Mouse (Mus musculus) testis, adult 2 months (tissue): ENCODE measurements around the gene Pradc1. TPM values are rescaled to one million over a fixed set of nuclear protein-coding genes. Genes with fewer than 3 reads are reported as not detected.

ENCODE experiments used
- H3K27ac ChIP-seq: fragments of 200-500 bp; 2 replicates; pipeline ENCODE4 v1.5.1; 2012; ENCODE audit warnings: low read depth, low read length; ENCODE audit not compliant: control insufficient read depth, insufficient read depth
- H3K27me3 ChIP-seq: fragments of 200-500 bp; 2 replicates; pipeline ENCODE4 v1.6.1; 2012; ENCODE audit warnings: mild to moderate bottlenecking, low read length, moderate library complexity; ENCODE audit not compliant: control insufficient read depth, insufficient read depth
- H3K36me3 ChIP-seq: fragments of 200-500 bp; 2 replicates; pipeline ENCODE4 v1.6.1; 2012; ENCODE audit warnings: mild to moderate bottlenecking, low read length; ENCODE audit not compliant: control insufficient read depth, insufficient read depth
- H3K4me1 ChIP-seq: fragments of 200-500 bp; 2 replicates; pipeline ENCODE4 v1.6.1; 2012; ENCODE audit warnings: low read length; ENCODE audit not compliant: control insufficient read depth, insufficient read depth
- H3K4me3 ChIP-seq: fragments of 200-500 bp; 2 replicates; pipeline ENCODE4 v1.5.1; 2012; ENCODE audit warnings: low read depth, mild to moderate bottlenecking, low read length, moderate library complexity, mixed read lengths; ENCODE audit not compliant: control insufficient read depth
- CTCF ChIP-seq: fragments of 200-500 bp; IDR thresholded peaks from 2 replicates; pipeline ENCODE4 v1.5.1; 2012; ENCODE audit warnings: low read depth, mild to moderate bottlenecking, inconsistent platforms, low read length, moderate library complexity; ENCODE audit not compliant: control insufficient read depth, insufficient read depth, insufficient replicate concordance
- POLR2A ChIP-seq: fragments of 200-500 bp; IDR thresholded peaks from 2 replicates; pipeline ENCODE4 v1.6.1; 2012; ENCODE audit warnings: low read depth, mild to moderate bottlenecking, inconsistent platforms, low read length, moderate library complexity; ENCODE audit not compliant: control insufficient read depth
- polyA plus RNA-seq: library from polyadenylated mRNA; depleted of rRNA; stranded (reverse); fragments of >200 nt; gene quantifications from 2 replicates; pipeline ENCODE4 v1.2.3, GENCODE M21; 2012; rRNA removed

Pradc1 gene
- 20.7 and 21.5 TPM in 2 replicates for polyA plus RNA-seq

DNA sequence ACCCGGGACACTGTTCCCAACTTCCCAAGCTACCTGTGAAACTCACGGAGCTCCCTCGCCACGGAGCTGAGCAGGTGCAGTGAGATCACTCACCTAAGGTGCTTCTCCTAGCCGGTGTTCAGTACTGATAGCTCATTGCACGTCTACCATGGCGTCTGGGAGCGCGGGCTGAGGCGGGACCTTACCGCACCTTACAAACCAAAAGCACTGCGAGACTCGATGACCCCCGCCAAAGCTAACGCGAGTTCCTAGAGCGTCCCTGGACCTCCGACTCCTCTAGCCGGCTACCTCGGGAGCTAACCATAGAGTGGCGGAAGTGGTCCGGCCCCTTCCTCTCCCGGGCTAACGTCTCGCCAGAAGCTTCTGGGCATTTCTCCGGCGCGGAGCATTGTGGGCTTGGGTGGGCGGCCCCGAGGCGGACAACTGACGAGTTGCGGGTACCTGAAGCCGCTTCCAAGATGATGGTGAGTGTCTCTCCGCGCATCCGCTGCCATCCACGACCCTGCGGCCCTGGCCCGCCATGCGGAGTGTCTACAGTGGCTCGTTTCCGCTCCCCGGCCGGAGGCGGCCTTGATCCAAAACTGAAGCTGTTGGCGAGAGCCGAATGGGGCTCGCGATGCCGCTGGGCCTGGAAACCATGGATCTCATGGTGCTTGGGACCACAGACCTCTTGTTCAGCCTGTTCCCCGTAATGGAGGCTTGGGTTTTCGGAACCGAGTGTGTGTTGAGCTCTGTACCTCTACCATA lies at the start of gene Pradc1:
TSS of gene Pradc1 (minus strand) at position 307 of the 747 bp plus-strand sequence.
- peak within 1 kb of the TSS; percentile 85 for H3K27ac ChIP-seq
- peak within 1 kb of the TSS; percentile 89 for H3K4me3 ChIP-seq
- TF ChIP-seq POLR2A: peak; percentile 80
- TF ChIP-seq CTCF: no peak
- no peaks in the 10 kb centered on the region; the same call in 1 of the 2 replicates for H3K36me3 ChIP-seq
- no peaks in the 10 kb centered on the region for H3K27me3 ChIP-seq
- H3K4me1 ChIP-seq: peaks cover 6% of the 10 kb centered on the region

DNA sequence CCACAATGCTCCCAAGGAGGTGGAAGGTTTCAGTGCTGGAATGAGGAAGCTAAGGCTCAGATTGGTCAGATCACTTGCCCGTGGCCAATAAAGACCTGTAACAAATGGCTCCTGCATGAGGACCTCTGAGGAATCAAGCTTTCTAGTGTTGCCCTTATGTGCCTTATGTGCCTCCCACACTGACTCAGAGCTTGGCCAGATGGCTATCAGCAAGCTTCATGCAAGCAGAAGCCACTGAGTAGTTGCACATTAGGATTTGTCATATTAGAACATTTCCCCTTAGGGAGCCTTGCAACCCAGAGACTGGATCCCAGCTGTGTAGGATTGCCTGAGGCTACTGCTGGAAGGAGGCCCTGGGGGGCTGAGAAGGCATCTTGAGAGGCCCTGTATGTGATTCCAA lies 48.6 kb upstream of the Pradc1 start:
- H3K4me1 ChIP-seq: peaks cover 14% of the 10 kb centered on the region
- H3K27me3 ChIP-seq: peaks cover 3% of the 10 kb centered on the region
- no peak overlapping the region for H3K27ac ChIP-seq
- H3K4me3 ChIP-seq: no peak overlapping the region
- TF ChIP-seq CTCF (no peak), POLR2A (no peak)
- no peaks in the 10 kb centered on the region for H3K36me3 ChIP-seq

DNA sequence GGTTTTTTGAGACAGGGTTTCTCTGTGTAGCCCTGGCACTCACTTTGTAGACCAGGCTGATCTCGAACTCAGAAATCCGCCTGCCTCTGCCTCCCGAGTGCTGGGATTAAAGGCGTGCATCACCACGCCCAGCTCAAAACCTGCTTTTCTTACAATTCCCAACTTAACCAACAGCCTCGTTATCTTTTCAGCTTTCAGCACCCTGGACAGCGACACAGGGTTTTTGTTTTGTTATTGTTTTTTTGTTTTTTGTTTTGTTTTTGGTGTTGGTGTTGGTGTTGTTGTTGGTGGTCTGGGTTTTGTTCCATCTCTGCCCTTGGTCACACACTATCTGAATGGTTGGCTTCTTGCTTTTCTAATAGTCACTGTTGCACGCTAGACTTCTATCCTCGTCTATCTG lies 46.4 kb upstream of the Pradc1 start:
- peaks cover 3% of the 10 kb centered on the region for H3K27me3 ChIP-seq
- no peak overlapping the region for H3K27ac ChIP-seq
- no peak overlapping the region for H3K4me3 ChIP-seq
- H3K4me1 ChIP-seq: peaks cover 14% of the 10 kb centered on the region
- no peak for TF ChIP-seq CTCF
- TF ChIP-seq POLR2A: no peak
- H3K36me3 ChIP-seq: no peaks in the 10 kb centered on the region

DNA sequence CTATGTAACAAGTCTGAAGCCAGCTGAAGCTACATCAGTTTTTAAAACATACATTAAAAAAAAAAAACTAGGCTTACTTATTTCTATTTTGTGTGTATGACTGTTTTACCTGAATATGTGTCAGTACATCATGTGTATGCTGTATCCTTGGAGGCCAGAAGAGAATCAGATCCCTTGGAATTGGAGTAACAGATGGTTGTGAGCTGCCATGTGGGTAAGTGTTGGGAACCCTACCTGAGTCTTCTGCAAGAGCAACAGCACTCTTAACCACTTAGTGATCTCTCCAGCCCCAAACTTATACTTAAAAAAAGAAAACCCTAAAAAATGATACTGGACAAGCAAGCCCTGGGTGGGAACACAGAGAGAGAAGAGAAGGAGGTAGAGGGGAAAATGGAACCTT lies 45.2 kb upstream of the Pradc1 start:
- no peak overlapping the region for H3K4me3 ChIP-seq
- H3K27ac ChIP-seq: no peak overlapping the region
- TF ChIP-seq POLR2A (no peak), CTCF (no peak)
- H3K27me3 ChIP-seq: peaks cover under 1% of the 10 kb centered on the region; the same call in 1 of the 2 replicates
- peaks cover 2% of the 10 kb centered on the region for H3K4me1 ChIP-seq
- H3K36me3 ChIP-seq: no peaks in the 10 kb centered on the region

DNA sequence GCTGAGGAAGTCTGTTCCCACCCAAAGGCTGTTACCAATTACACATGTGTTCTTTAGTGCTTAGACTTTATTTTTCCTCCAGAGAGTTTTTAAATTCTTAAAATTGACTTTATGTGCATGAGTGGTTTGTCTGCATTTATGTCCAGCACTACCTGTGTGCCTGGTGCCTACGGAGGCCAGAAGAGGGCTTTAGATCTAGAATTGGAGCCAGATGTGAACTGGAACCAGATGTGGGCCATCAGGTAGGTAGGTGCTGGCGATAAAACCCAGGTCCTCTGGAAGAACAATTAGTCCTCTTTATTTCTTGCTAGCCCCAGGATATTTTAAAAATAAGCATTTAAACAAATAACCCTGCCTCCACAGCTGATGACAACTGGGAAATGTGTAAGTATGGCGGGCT lies 39.8 kb upstream of the Pradc1 start:
- no peak for TF ChIP-seq CTCF
- no peak for TF ChIP-seq POLR2A

DNA sequence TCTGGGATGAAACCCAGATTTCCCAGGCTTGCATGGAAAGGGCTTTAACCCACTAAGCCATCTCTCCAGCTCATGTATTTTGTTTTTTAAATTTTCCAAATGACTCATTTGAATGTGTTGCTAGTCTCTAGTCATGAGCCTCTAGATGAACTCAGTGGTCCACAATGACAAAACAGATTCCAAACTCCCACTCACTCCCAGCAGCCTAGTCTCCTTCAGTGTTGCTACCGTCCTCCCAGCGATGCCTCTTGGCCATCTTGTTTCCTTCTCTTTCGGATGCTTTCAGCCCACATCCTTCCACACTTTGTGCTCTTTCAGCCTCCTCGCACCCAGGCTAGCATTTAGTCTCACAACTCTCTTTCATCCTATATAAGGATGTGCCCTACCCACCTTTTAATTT lies 38.5 kb upstream of the Pradc1 start:
- Histone ChIP-seq H3K4me1 (no peaks in the 10 kb centered on the region), H3K36me3 (no peaks in the 10 kb centered on the region), H3K27ac (no peak overlapping the region), H3K4me3 (no peak overlapping the region), H3K27me3 (no peaks in the 10 kb centered on the region)
- no peak for TF ChIP-seq CTCF
- no peak for TF ChIP-seq POLR2A

More for the DNA sequence above, 39.8 kb upstream of the Pradc1 start:
- Histone ChIP-seq H3K27me3 (no peaks in the 10 kb centered on the region), H3K4me3 (no peak overlapping the region), H3K36me3 (no peaks in the 10 kb centered on the region), H3K27ac (no peak overlapping the region), H3K4me1 (no peaks in the 10 kb centered on the region)

DNA sequence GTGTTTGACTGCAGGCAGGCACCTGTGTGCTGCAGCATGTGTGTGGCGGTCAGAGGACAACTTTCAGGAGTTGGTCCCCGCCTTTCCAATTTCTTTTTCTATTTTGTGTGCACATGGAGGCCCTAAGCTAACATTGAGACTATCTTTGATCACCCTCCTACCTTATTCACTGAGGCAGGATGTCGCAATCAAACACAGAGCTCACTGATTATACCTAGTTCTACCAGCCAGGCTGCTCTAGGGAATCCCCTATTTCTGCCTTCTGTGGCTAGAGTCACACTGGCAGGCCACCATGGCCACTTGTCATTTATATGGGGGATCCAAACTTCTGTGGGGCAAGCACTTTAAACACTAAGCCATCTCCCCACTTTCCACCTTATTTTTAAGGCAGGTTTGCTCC lies 37.9 kb upstream of the Pradc1 start:
- Histone ChIP-seq H3K4me1 (no peaks in the 10 kb centered on the region), H3K4me3 (no peak overlapping the region), H3K36me3 (no peaks in the 10 kb centered on the region), H3K27ac (no peak overlapping the region), H3K27me3 (no peaks in the 10 kb centered on the region)
- no peak for TF ChIP-seq CTCF
- no peak for TF ChIP-seq POLR2A

DNA sequence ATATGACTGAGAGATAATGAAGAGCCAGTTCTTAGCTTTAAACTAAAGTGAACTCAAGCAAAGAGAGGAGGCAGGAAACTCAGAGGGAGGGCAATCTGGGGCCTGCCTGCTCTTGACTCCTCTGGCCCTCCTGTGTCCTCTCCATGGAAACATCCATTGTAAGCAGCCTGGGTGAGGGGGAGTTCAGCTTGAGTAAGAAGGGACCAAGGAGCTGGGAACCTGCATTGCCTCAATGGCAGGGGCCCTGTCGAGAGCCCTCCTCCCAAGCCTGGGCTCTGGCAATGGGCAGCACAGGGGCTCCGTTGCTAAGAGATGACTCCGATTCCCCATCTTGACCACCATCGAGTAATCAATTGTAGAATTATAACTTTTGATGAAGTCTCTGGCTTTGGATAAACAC lies 36.7 kb upstream of the Pradc1 start:
- H3K36me3 ChIP-seq: no peaks in the 10 kb centered on the region
- H3K27ac ChIP-seq: no peak overlapping the region
- H3K4me3 ChIP-seq: no peak overlapping the region
- TF ChIP-seq POLR2A: no peak
- TF ChIP-seq CTCF: no peak
- no peaks in the 10 kb centered on the region for H3K27me3 ChIP-seq
- H3K4me1 ChIP-seq: peaks cover 6% of the 10 kb centered on the region
